Mouse (Mus musculus): ENCODE results near the gene Dgke.
A peak's percentile ranks its signal among the peaks of the same experiment; 100 is the strongest.
"Not testable (repeated sequence)": the region's sequence is repeated elsewhere in the genome, so short reads cannot be mapped to it uniquely, and the experiment has no call there.

Dgke gene

DNA sequence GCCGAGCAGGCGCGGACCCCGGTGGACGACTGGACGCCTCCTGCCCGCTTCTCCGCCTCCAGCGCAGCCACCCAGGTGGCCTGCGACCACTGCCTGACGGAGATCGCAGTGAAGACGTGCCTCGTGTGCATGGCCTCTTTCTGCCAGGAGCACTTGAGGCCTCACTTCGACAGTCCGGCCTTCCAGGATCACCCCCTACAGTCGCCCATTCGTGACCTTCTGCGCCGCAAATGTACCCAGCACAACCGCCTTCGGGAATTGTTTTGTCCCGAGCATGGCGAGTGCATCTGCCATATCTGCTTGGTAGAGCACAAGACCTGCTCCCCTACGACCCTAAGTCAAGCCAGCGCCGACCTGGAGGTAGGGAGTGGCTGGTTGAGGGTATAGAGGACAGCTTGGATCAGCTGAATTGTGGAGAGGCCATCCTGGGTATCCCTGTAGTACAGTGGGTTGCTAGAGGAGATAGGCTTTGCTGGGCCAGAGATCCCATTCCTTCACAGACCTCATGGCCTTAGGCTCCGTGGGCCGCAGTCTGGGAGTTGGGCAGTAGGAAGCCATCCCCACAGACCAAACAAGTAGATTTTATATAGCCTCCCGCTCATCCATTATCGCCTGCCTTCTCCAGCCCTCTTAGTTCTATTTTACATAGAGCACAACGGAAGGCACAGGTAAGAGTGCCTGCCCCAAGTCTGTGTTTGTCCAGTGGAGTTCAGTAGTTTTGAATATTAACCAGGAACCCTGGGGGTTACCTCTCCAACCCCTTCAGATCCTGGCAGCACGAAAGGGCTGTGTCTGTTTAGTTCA is 66.7 kb downstream of the Dgke start:
- no peak for DNase-seq

DNA sequence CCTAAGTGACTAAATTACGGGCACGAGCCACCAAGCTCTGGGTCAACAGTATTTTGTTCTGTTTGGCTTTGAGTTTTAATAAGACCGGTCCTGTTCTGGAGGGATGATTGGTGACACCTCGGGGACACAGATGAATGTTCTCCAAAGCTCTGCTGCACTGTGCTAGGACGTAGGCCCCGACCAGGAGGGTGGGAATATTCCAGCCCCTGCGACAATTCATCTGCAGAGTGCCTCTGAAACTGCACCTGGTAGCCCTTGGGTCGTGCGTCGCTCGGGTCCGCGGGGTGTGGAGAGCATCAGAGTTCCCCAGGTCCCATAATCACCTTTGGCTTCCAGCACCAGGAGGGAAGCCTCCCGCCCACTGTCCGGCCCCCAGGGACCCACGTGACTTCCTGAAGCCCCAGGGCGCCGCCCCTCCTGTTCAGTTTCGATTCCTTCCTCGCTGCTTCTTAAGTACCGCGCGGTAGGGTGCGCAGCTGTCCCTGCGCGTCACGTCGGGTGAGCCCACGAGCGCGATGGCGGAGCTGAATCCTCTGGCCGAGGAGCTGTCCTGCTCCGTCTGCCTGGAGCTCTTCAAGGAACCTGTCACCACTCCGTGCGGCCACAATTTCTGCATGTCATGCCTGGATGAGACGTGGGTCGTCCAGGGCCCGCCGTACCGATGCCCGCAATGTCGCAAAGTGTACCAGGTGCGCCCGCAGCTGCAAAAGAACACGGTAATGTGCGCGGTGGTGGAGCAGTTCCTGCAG is 67.5 kb downstream of the Dgke start, which contains the start of gene Trim25:
Gene Trim25 (plus strand): TSS at position 403 of the 749 bp plus-strand sequence.
- DNase-seq, result peak in 1 of 2 experiments; percentile 17

DNA sequence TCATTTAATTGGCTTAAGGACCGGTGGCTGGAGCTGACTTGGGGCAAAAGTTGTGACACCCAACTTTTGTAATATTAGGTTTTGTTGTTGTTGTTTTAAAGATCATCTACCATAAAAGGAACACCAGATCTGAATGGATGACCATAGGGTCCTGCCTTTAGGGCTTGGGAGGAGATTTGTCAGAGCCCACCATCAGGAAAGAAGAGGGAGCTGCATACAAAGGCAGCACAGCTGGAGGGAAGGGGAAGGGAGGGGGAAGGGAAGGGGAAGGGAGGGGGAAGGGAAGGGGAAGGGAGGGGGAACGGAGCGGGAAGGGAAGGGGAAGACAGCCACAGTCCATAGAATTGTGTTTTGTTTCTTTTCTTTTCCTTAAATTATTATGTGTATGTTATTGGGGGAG is 68.2 kb downstream of the Dgke start:
- no peak for DNase-seq

DNA sequence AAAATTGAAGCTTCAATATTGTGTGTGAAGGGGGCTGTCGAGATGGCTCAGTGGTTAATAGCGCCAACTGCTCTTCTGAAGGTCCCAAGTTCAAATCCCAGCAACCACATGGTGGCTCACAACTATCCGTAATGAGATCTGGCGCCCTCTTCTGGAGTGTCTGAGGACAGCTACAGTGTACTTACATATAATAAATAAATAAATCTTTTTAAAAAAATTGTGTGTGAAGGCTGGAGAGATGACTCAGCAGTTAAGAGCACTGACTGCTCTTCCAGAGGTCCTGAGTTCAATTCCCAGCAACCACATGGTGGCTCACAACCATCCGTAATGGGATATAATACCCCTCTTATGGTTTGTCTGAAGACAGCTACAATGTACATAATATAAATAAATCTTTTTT is 69.3 kb downstream of the Dgke start:
- not testable (repeated sequence) for DNase-seq

DNA sequence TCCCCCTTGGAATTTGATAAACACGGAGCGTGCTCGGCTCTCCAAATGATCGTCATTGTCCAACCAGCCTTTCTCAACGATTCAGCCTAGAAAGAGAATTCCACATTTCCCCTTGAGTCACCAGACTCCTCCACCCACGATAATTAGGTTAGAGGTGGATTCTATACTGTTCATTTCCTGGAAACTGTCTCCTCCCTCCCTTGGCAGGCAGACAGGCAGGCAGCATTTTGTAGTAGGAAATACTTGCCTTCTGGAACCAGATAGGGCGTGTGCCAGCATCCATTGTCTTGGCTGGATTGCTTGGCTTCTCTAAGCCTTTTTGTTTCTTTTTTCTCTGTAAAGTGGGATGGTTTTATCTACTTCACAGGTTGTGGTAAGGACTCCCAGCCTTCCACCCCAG is 70.2 kb downstream of the Dgke start:
- DNase-seq, result no peak

DNA sequence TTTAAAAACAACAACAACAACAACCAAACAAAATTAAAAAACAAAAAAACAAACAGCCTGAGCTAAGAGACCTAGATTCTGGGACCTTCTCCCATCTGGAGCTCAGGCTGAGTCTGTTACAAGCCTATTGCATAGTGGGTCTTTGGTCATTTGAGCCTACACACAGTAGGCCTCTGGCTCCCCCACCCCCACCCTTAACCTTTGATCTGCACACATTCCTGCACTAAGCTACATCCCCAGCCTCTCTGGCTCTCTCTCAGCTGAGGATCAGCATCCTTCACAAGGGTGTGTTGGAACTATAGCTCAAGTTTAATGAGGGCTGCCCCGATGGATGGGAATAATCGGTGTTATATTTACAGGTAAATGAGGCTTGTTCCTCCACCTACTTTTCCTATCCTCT is 71.0 kb downstream of the Dgke start:
- no peak for DNase-seq

DNA sequence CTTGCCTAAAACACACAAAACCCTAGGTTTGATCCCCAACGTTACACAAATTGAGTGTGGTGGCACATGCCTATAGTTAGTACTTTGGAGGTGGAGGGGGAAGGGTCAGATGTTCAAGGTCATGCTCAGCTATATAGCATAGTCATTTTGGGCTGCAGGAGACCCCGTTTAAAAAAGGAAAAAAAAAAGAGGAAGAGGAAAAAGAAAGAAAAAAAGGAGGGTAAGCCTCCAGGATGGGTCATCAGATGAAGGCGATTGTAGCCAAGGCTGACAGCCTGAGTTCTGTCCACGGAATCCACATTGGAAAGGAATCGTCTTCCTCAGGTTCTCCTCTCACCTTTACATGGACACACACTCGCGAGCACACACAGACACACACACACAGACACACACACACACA is 72.2 kb downstream of the Dgke start:
- DNase-seq, result no peak

DNA sequence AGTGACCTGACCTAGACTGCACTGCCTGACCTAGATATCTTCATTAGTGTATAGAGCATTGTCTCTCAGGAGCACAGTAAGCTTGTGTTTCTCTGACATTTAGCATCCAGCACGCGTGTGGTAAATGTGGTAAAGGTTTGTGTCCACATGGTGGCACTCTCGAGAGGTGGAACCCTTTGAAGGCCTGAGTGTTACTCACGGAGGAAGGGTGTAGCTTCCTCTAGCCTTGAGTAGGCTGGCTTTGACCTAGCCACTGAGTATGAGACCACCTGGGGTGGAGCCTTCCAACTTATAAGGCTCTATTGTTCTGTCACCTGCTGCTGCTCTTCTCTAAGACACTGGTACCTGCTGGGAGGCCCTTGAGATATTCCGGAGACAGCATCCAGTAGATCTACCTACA is 73.0 kb downstream of the Dgke start:
- DNase-seq, result peak in 1 of 2 experiments; percentile 31

DNA sequence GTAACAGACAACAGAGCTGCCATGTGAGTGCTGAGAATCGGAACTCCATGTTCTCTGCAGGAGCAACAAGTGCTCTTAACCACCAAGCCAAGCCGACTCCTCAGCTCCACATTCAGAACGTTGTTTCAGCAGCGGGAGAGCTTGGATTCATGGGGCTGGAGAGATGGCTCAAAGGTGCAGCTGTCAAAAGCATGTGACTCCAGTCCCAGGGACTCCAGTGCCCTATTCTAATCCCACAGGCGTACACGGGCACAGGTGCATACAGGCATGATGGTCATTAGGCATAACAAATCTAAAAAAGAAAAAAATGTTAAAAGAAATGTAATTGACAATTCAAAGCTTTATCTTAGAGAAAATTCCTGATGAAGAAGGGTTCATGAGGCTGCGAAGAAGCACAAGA is 73.5 kb downstream of the Dgke start:
- DNase-seq, result no peak

DNA sequence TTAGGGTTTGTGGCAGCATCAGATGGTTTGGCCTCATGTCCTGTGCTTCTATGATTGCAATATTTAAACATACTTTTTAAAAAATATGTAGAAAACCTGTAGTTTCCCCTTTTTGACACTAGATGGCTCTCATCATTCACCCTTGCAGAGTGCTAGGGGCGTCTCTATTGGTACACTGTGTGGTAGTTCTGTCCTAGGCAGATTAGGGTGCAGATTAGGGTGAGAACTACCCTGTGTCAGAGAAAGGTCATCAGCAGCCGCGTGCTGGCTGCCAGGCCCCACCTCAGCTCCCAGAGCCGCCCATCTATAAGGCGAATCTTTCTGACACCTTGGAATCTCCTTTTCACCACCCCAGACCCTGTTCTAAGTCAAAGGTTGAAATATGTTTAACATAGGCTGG is 77.1 kb downstream of the Dgke start:
- DNase-seq, result no peak

DNA sequence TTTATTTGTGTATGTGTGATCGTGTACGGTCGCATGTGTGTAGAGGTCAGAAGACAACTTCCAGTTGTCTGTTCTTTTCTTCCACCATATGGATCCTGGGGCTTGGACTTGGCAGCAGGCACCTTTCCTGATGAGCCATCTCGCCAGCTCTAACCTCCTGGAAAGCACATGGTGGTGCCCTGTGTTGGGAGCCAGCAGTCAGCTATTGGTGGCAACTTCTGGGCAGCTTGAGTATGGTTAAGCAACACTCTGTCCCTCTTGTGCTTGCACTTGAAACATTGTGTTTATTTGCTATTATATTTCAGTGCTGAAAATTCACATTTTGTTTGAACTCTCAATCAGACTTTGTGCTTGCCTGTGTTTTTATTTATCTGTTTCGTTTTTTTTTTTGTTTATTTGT is 77.7 kb downstream of the Dgke start:
- no peak for DNase-seq

DNA sequence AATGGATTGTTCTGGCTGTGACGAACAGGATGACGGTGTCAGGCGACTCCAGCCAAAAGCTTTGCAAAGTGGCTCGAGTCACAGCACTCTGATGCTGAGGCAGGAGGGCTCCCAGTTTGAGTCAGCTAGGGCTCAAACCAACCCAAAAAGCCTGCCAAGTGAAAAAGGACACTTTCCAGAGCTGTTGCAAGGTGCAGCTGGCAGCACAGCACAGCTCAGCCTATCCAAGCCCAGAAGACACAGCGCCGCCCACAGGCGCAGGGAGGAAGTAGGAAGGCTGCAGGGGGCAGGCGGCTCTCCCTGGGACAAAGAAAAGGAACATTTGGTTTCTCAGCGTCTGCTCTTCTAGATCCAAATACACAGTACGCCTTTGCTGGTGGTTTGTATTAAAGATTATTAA is 80.0 kb downstream of the Dgke start:
- DNase-seq, result no peak
